Mouse (Mus musculus): ENCODE data around the gene Ldlr. TPM values are rescaled to one million over a fixed set of nuclear protein-coding genes. Genes with fewer than 3 reads are reported as not detected.
A peak's percentile ranks its signal among the peaks of the same experiment; 100 is the strongest.

The Ldlr gene
- total RNA-seq, 2 experiments from 2014 or later = 3.7 to 6.9 TPM

- ATAC-seq (replicated peaks; ENCODE audit: low FRiP score, poor library complexity, severe bottlenecking) = peak; percentile 90
Measured at GRCm38 (mm10) chr9:21724147-21724536, 859 bp downstream of the Ldlr start.

- ATAC-seq (replicated peaks; ENCODE audit: low FRiP score, poor library complexity, severe bottlenecking) = no peak
Measured at GRCm38 (mm10) chr9:21725224-21726121, 2.2 kb downstream of the Ldlr start.

- no peak for ATAC-seq (replicated peaks; ENCODE audit: low FRiP score, poor library complexity, severe bottlenecking)
Measured at GRCm38 (mm10) chr9:21726218-21726975, 3.1 kb downstream of the Ldlr start.

DNA sequence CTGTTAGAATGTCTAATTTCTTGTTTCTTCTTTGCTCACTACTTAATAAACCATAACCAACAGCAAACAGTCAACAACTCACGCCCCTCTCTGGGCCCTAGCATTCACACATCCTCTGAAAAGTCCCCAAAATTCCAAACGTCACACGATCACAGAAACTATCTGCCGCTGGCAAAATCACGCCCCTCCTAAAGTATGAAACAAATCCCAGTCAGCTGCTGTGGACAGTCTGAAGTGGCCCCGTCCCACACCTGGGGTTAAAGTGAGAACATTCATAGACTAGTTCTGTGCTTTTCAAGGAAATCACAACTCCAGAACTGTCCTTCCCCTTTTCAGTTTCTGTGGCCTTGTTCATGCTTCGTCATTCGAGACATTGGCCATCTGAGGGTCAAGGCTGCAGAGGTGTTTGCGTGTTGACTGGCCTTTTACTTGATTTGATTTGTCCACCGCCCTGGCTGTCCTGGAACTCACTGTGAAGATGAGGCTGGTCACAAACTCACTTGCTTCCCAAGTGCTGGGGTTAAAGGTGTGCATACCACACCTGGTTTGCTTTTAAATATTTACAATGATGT is 5.1 kb downstream of the Ldlr start:
- no peak for ATAC-seq (replicated peaks; ENCODE audit: low FRiP score, poor library complexity, severe bottlenecking)

DNA sequence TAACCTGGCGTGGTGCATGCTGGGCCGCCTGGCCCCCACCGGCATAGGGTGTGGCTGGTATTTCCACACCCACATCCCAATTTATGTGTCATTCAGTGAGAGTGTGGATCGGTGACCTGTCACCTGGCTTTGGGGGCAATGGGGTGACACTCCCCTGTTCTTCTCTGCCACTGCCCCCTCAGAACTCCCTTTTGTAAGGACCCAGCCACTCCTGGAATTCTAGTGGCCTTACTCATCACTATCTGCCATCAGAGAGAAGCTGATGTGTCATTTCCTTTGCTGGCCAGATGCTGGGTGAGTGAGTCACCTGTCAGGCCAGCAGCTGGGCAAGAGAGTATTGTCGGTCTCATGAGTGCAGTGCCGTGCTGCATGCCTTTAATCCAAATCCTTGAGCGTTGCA is 6.0 kb downstream of the Ldlr start:
- ATAC-seq (replicated peaks; ENCODE audit: low FRiP score, poor library complexity, severe bottlenecking) = no peak

DNA sequence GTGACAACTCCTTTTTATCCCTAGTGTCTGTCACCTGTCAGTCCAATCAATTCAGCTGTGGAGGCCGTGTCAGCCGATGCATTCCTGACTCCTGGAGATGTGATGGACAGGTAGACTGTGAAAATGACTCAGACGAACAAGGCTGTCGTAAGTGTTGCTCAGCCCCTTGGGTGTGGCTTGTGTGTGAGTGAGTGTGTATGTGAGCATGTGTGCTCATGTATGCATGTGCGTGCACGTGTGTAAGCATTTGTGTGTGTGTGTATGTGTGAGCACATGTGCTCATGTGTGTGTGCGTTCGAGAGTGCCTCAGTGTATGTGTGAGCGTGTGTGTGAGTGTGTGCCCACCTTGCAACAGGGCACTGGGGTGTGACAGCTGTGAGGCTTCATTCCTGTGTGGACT is 9.0 kb downstream of the Ldlr start:
- no peak for ATAC-seq (replicated peaks; ENCODE audit: low FRiP score, poor library complexity, severe bottlenecking)

DNA sequence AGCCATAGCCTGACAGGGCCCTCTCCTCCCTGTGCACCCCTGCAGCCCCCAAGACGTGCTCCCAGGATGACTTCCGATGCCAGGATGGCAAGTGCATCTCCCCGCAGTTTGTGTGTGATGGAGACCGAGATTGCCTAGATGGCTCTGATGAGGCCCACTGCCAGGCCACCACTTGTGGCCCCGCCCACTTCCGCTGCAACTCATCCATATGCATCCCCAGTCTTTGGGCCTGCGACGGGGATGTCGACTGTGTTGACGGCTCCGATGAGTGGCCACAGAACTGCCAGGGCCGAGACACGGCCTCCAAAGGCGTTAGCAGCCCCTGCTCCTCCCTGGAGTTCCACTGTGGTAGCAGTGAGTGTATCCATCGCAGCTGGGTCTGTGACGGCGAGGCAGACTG is 10.2 kb downstream of the Ldlr start:
- no peak for ATAC-seq (replicated peaks; ENCODE audit: low FRiP score, poor library complexity, severe bottlenecking)

- ATAC-seq (replicated peaks; ENCODE audit: low FRiP score, poor library complexity, severe bottlenecking) = no peak
Measured at GRCm38 (mm10) chr9:21733989-21734388, 10.7 kb downstream of the Ldlr start.

DNA sequence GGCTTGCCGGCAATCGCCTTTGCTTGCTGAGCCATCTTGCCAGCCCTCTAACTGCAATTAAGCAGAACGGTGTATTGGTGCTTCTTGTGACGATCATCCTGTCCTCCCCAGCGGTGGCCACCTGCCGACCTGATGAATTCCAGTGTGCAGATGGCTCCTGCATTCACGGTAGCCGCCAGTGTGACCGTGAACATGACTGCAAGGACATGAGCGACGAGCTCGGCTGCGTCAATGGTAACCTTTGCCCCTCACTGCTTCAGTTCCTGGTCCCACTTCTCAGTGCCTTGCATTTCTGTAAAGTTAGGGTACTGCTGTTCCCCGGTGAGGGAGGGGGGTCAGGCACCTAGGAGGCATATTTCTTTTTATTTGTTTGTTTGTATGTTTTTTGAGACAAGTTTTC is 11.8 kb downstream of the Ldlr start:
- ATAC-seq (replicated peaks; ENCODE audit: low FRiP score, poor library complexity, severe bottlenecking) = no peak

GRCm38 (mm10) chr9:21736580-21736979 is 13.3 kb downstream of the Ldlr start:
- no peak for ATAC-seq (replicated peaks; ENCODE audit: low FRiP score, poor library complexity, severe bottlenecking)

DNA sequence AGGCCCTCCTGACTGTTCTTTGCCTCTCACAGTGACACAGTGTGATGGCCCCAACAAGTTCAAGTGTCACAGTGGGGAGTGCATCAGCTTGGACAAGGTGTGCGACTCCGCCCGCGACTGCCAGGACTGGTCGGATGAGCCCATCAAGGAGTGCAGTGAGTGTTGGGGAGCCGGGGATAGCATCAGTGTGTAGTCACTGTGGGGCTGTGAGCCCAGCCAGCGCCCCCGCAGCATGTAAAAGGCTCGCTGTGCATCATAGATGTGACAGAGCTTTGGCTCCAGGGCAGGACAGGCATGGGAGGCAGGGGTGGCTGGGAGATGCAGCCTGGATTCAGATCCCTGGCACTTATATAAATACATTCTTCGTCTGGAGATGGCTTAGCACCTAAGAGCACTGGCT is 13.9 kb downstream of the Ldlr start:
- ATAC-seq (replicated peaks; ENCODE audit: low FRiP score, poor library complexity, severe bottlenecking) = no peak

- no peak for ATAC-seq (replicated peaks; ENCODE audit: low FRiP score, poor library complexity, severe bottlenecking)
Measured at GRCm38 (mm10) chr9:21738776-21739175, 15.5 kb downstream of the Ldlr start.

GRCm38 (mm10) chr9:21740427-21740826 is 17.1 kb downstream of the Ldlr start:
- ATAC-seq (replicated peaks; ENCODE audit: low FRiP score, poor library complexity, severe bottlenecking) = no peak

- no peak for ATAC-seq (replicated peaks; ENCODE audit: low FRiP score, poor library complexity, severe bottlenecking)
Measured at GRCm38 (mm10) chr9:21741514-21741913, 18.2 kb downstream of the Ldlr start.

DNA sequence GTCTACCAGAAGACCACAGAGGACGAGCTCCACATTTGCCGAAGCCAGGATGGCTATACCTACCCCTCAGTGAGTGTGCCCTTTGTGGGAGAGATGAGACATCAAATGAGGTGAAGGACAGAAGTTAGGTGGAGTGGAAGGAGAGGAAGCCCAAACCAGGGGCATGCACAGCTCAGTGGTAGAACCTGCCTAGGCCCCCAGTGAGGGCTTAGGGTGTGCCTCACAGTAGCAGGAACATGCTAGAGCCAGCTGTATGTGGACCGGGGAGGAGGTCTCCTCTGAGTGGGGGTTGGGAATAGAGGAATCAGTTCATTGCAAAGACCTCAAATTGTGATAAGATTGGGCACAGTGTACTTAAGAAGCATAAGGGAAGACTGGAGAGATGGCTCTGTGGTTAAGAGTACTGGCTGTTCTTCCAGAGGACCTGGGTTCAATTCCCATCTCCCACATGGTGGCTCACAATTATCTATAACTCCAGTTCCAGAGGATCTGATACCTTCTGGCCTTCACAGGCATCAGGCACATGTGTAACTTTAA is 24.0 kb downstream of the Ldlr start:
- ATAC-seq (replicated peaks; ENCODE audit: low FRiP score, poor library complexity, severe bottlenecking) = no peak

DNA sequence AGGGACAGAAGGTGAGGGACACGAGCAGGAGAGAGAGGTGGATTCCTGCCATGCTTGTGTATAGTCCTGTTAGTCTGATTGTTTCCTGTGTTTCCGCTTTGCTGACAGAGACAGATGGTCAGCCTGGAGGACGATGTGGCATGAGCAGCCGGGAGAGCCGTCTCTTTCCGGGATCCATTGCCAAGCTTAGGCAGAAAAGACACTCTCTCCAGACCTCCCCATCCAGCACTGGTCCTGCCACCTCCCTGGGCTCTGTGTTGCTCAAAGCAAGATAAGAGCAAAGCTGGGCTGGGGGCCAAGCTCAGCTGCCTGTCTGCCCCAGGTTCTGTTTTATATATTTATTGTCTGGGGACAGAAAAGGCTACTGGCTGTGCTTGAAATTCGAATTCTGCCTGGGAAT is 24.8 kb downstream of the Ldlr start:
- ATAC-seq (replicated peaks; ENCODE audit: low FRiP score, poor library complexity, severe bottlenecking) = no peak

GRCm38 (mm10) chr9:21748491-21748890 is 25.2 kb downstream of the Ldlr start:
- ATAC-seq (replicated peaks; ENCODE audit: low FRiP score, poor library complexity, severe bottlenecking) = no peak

DNA sequence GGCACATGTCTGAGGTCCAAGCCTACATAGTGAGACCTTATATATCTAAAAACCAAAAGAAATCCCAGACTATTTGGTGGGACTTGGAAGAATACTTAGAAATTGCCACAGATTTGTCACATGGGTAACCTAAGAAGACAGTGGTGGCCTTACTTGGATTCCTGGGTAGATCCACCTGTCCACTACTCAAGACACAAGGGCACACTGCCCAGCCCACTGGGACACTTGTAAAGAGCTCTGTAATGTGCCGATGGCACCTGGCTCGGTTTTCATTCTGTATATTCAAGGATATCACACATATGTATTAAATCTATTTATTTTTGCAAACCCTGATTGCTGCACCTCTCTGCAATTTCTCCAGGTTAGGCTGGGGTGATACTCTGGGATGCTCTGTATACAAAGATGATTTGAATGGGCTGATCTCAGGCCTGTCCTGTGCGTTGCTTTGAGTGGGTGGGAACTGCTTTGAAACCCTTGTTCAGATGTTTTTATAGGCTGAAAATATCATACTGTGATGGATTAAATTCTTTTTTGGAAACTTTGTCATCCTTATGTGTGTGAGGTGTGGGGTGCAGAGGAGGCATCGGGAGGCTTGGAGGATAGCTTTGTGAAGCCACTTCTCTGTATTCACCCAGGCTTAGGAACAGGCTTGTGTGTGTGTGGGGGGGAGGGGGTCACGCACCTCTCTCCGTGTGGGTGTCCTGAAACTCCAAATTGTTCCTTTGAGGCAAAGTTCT is 26.3 kb downstream of the Ldlr start:
- no peak for ATAC-seq (replicated peaks; ENCODE audit: low FRiP score, poor library complexity, severe bottlenecking)

GRCm38 (mm10) chr9:21750370-21750769 is 27.1 kb downstream of the Ldlr start:
- ATAC-seq (replicated peaks; ENCODE audit: low FRiP score, poor library complexity, severe bottlenecking) = no peak

DNA sequence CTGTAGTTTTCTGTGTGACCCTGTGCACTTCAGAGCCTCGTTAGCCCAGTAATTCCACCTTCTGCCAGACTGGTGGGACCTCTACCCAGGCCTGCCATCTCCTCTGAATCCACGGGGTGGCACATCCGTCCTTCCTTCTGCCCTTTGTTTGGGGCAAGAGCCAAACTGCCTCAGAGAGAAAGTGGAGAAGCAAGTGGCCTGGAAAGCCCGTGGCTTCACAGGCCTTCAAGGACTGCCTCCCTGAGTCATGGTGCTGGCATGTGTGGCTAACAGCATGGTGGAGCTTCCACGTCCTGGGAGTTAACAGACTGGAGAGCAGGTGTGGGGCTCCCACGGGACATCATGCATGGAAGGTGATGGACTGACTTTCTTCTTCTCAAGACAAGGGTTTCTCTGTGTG is 28.1 kb downstream of the Ldlr start:
- ATAC-seq (replicated peaks; ENCODE audit: low FRiP score, poor library complexity, severe bottlenecking) = no peak

Measured in erythroblast, adult 5-6 weeks (primary cell).